Mouse (Mus musculus): Measurements from ENCODE around the gene Vps33b. TPM values are rescaled to one million over a fixed set of nuclear protein-coding genes. Genes with fewer than 3 reads are reported as not detected.

Gene Vps33b
- polyA plus RNA-seq, 1 experiment from 2014 or later = 21.9 TPM

DNA sequence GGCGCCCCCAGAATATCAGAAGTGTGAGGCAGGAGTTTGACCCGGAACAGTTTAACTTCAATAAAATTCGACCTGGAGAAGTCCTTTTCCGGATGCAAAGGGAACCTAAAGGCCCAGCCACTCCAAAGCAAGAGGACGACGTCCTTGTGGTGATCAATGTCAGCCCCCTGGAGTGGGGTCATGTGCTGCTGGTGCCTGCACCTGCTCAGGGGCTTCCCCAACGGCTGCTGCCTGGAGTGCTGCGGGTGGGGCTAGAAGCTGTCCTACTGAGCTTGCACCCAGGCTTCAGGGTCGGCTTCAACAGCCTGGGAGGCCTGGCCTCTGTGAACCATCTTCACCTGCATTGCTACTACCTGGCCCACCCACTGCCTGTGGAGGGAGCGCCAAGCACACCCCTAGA, 30.9 kb upstream of the Vps33b start:
- Histone ChIP-seq H3K4me2 (ENCODE audit: low read length) (no peak overlapping the region), H3K4me1 (ENCODE audit: control insufficient read depth, insufficient read depth, low read length) (peaks cover 7% of the 10 kb centered on the region; the same call in 1 of the 2 replicates), H3K4me3 (replicated peaks; ENCODE audit: low read depth, low read length) (no peak overlapping the region), H3K27ac (replicated peaks; ENCODE audit: low read depth, low read length) (no peak overlapping the region), H3K9me3 (ENCODE audit: control insufficient read depth, low read length) (no peaks in the 10 kb centered on the region), H3K9ac (replicated peaks; ENCODE audit: low read length) (no peak overlapping the region), H3K27me3 (ENCODE audit: control insufficient read depth, insufficient read depth, low read length) (no peaks in the 10 kb centered on the region), H3K36me3 (ENCODE audit: control insufficient read depth, insufficient read depth, low read length) (peaks cover 19% of the 10 kb centered on the region)
- no peak for DNase-seq
- ATAC-seq (ENCODE audit: low FRiP score, low TSS enrichment) = no peak
- WGBS = 91% methylated on average over 10 of the region's 10 CpGs

DNA sequence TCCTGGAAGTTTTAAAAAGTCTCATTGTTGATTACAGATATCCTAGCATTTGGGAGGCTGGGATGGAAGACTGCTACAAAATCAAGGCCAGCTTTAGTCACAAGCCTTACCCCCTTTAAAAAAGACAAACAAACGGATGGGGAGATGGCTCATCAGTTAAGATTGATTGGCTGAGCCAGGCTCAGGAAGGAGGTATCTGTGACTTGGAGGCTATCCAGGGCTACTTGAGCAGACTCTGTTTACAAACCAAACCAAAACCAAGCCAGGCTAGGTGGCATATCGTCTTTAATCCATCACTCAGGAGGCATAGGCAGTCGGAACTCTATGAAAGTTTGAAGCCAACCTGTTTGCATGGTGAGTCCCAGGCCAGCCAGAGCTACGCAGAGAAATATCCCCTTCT, 27.8 kb upstream of the Vps33b start:
- H3K27me3 ChIP-seq (ENCODE audit: control insufficient read depth, insufficient read depth, low read length) = no peaks in the 10 kb centered on the region
- H3K4me3 ChIP-seq (replicated peaks; ENCODE audit: low read depth, low read length) = no peak overlapping the region
- H3K9me3 ChIP-seq (ENCODE audit: control insufficient read depth, low read length) = no peaks in the 10 kb centered on the region
- ATAC-seq (ENCODE audit: low FRiP score, low TSS enrichment) = no peak
- no peak overlapping the region for H3K9ac ChIP-seq (replicated peaks; ENCODE audit: low read length)
- H3K27ac ChIP-seq (replicated peaks; ENCODE audit: low read depth, low read length) = no peak overlapping the region
- H3K4me2 ChIP-seq (ENCODE audit: low read length) = no peak overlapping the region
- DNase-seq = no peak
- peaks cover 19% of the 10 kb centered on the region for H3K36me3 ChIP-seq (ENCODE audit: control insufficient read depth, insufficient read depth, low read length)
- WGBS = 93% methylated on average over 4 of the region's 4 CpGs
- H3K4me1 ChIP-seq (ENCODE audit: control insufficient read depth, insufficient read depth, low read length) = no peaks in the 10 kb centered on the region

DNA sequence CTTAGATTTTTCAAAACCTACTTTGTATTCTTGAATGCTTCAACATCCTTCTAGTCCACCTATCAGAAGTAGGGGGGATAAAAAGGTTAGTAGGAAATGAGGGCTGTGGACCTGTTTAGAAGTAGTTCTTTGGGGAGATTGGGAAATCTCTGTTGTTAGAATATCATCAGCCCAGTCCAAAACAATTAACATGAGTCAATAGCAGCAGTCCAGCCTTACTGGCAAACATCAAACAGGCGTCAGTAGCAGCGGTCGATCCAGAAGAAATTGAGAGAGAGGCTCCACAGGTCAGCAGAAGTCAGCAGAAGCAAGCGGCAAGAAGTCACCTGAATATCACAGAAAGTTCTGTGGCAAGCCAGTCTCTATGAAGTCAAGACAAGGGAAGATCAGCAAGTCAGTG, 24.6 kb upstream of the Vps33b start:
- no peak for DNase-seq
- no peaks in the 10 kb centered on the region for H3K27me3 ChIP-seq (ENCODE audit: control insufficient read depth, insufficient read depth, low read length)
- no peak overlapping the region for H3K27ac ChIP-seq (replicated peaks; ENCODE audit: low read depth, low read length)
- H3K9ac ChIP-seq (replicated peaks; ENCODE audit: low read length) = no peak overlapping the region
- no peak for ATAC-seq (ENCODE audit: low FRiP score, low TSS enrichment)
- H3K36me3 ChIP-seq (ENCODE audit: control insufficient read depth, insufficient read depth, low read length) = 0 out of 2 replicates have a peak, but pooled peaks cover 4% of the 10 kb centered on the region
- no peaks in the 10 kb centered on the region for H3K4me1 ChIP-seq (ENCODE audit: control insufficient read depth, insufficient read depth, low read length)
- no peak overlapping the region for H3K4me3 ChIP-seq (replicated peaks; ENCODE audit: low read depth, low read length)
- WGBS = 96% methylated on average over 4 of the region's 4 CpGs
- H3K4me2 ChIP-seq (ENCODE audit: low read length) = no peak overlapping the region
- no peaks in the 10 kb centered on the region for H3K9me3 ChIP-seq (ENCODE audit: control insufficient read depth, low read length)

DNA sequence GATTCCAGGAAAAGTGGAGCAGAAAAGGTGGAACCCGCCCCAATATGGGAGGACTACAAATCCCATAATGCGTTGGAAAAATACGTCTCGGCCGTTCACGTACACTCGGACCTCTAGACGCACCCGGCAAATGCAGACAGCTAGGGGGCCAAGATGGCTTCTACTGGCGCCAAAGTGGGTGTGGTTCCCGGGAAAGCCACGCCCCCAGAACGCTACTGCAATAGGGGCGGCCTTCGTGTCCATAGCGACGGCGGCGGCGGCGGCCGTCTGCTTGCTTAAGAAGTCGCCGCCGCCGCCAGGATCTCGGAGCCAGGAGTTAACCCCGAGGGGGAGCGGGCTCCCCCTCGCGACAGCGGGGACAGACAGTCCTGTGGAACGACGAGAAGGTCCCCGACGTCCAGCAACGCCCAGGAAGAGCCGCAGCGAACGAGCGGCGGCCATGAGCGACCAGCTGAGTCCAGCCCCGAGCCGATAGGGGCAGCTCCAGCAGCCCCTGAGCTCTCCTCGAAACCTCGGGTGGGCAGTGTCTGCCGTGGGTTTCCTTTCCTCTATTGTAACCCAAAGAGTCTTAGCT, 23.2 kb upstream of the Vps33b start, which contains the start of gene Ttll13:
Gene Ttll13, plus strand, starts transcription at position 229 of the 574 bp plus-strand sequence.
- Histone ChIP-seq H3K36me3 (ENCODE audit: control insufficient read depth, insufficient read depth, low read length) (0 out of 2 replicates have a peak, but pooled peaks cover 1% of the 10 kb centered on the region), H3K4me3 (replicated peaks; ENCODE audit: low read depth, low read length) (peak within 1 kb of the TSS; percentile 55), H3K27ac (replicated peaks; ENCODE audit: low read depth, low read length) (peak within 1 kb of the TSS; percentile 90), H3K4me1 (ENCODE audit: control insufficient read depth, insufficient read depth, low read length) (no peaks in the 10 kb centered on the region), H3K4me2 (ENCODE audit: low read length) (peak within 1 kb of the TSS; percentile 60), H3K27me3 (ENCODE audit: control insufficient read depth, insufficient read depth, low read length) (no peaks in the 10 kb centered on the region), H3K9me3 (ENCODE audit: control insufficient read depth, low read length) (no peaks in the 10 kb centered on the region), H3K9ac (replicated peaks; ENCODE audit: low read length) (peak within 1 kb of the TSS; percentile 72)
- WGBS = under 1% methylated on average over 48 of the region's 48 CpGs
- peak; percentile 99 for DNase-seq
- ATAC-seq (ENCODE audit: low FRiP score, low TSS enrichment) = peak; percentile 99

DNA sequence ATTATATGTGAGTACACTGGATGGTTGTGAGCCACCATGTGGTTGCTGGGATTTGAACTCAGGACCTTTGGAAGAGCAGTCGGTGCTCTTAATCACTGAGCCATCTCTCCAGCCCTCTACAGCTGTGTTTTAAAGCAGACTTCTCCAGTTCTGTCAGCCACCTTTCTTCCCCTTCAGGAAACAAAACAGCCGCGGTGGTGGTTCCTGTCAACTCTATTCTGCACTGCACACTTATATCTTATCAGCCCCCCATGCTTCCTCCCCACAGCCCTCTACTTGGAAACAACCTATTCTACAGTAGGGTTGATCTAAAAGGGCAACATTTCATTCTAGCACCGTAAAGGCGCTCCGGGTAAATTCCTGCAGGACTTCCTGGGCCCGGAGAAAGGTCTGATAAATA, 22.6 kb upstream of the Vps33b start:
- peak overlapping the region; percentile 90 for H3K27ac ChIP-seq (replicated peaks; ENCODE audit: low read depth, low read length)
- no peaks in the 10 kb centered on the region for H3K36me3 ChIP-seq (ENCODE audit: control insufficient read depth, insufficient read depth, low read length)
- no peak for DNase-seq
- no peaks in the 10 kb centered on the region for H3K27me3 ChIP-seq (ENCODE audit: control insufficient read depth, insufficient read depth, low read length)
- H3K4me1 ChIP-seq (ENCODE audit: control insufficient read depth, insufficient read depth, low read length) = no peaks in the 10 kb centered on the region
- peak overlapping the region; percentile 1; the same call in 1 of the 2 replicates for H3K9ac ChIP-seq (replicated peaks; ENCODE audit: low read length)
- H3K4me3 ChIP-seq (replicated peaks; ENCODE audit: low read depth, low read length) = peak overlapping the region; percentile 55
- ATAC-seq (ENCODE audit: low FRiP score, low TSS enrichment) = no peak
- 71% methylated on average over 7 of the region's 7 CpGs for WGBS
- no peaks in the 10 kb centered on the region for H3K9me3 ChIP-seq (ENCODE audit: control insufficient read depth, low read length)
- H3K4me2 ChIP-seq (ENCODE audit: low read length) = peak overlapping the region; percentile 60

DNA sequence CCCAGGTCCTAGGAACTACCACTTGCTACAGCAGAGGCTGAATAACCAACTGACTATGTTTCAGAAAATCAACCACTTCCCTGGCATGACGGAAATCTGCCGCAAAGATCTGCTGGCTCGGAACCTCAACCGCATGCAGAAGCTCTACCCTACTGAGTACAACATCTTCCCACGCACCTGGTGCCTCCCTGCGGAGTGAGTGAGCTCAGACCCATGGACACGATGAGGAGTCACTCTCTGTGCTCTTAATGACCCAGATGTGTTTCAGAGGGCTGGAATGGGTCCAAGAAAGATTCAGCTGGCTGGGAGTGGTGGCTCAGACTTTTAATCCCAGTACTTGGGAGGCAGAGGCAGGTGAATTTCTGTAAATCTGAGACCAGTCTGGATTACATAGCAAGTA, 17.0 kb upstream of the Vps33b start:
- Histone ChIP-seq H3K27ac (replicated peaks; ENCODE audit: low read depth, low read length) (no peak overlapping the region), H3K9ac (replicated peaks; ENCODE audit: low read length) (no peak overlapping the region), H3K9me3 (ENCODE audit: control insufficient read depth, low read length) (no peaks in the 10 kb centered on the region), H3K4me3 (replicated peaks; ENCODE audit: low read depth, low read length) (no peak overlapping the region), H3K4me1 (ENCODE audit: control insufficient read depth, insufficient read depth, low read length) (no peaks in the 10 kb centered on the region), H3K4me2 (ENCODE audit: low read length) (no peak overlapping the region), H3K27me3 (ENCODE audit: control insufficient read depth, insufficient read depth, low read length) (peaks cover 7% of the 10 kb centered on the region; the same call in 1 of the 2 replicates), H3K36me3 (ENCODE audit: control insufficient read depth, insufficient read depth, low read length) (no peaks in the 10 kb centered on the region)
- no peak for ATAC-seq (ENCODE audit: low FRiP score, low TSS enrichment)
- 83% methylated on average over 7 of the region's 7 CpGs for WGBS
- DNase-seq = no peak

DNA sequence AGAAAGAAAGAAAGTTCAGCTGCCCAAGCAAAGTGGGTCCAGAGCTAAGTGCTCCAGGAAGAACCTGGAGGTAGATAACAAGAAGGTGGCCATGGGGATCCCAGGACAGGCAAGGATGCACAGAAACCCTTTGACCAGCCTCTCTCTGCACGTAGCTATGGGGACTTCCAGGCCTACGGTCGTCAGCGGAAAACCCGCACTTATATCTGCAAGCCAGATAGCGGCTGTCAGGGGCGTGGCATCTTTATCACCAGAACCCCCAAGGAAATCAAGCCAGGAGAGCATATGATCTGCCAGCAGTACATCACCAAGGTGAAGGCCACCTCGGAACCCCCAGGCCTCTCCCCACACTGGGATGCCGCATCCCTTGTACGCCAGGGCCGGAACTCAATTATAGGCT, 16.6 kb upstream of the Vps33b start:
- no peak for DNase-seq
- ATAC-seq (ENCODE audit: low FRiP score, low TSS enrichment) = no peak
- no peak overlapping the region for H3K4me2 ChIP-seq (ENCODE audit: low read length)
- no peaks in the 10 kb centered on the region for H3K4me1 ChIP-seq (ENCODE audit: control insufficient read depth, insufficient read depth, low read length)
- H3K36me3 ChIP-seq (ENCODE audit: control insufficient read depth, insufficient read depth, low read length) = no peaks in the 10 kb centered on the region
- H3K9ac ChIP-seq (replicated peaks; ENCODE audit: low read length) = no peak overlapping the region
- no peak overlapping the region for H3K27ac ChIP-seq (replicated peaks; ENCODE audit: low read depth, low read length)
- peaks cover 8% of the 10 kb centered on the region; the same call in 1 of the 2 replicates for H3K27me3 ChIP-seq (ENCODE audit: control insufficient read depth, insufficient read depth, low read length)
- 88% methylated on average over 11 of the region's 11 CpGs for WGBS
- no peak overlapping the region for H3K4me3 ChIP-seq (replicated peaks; ENCODE audit: low read depth, low read length)
- no peaks in the 10 kb centered on the region for H3K9me3 ChIP-seq (ENCODE audit: control insufficient read depth, low read length)

DNA sequence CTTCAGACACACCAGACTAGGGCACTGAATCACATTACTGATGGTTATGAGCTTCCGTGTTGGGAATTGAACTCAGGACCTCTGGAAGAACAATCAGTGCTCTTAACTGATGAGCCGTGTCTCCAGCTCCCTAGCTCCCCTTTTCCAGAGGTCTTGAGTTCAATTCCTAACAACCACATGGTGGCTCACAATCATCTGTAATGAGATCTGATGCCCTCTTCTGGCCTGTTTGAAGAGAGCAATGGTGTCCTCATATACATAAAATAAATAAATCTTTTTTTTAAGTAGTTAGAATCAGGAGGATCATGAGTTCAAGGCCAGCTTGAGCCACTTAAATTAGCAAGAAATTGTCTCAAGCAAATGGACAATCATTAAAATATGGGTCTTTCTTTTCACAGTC, 13.5 kb upstream of the Vps33b start:
- 0 out of 2 replicates have a peak, but pooled peaks cover 4% of the 10 kb centered on the region for H3K4me1 ChIP-seq (ENCODE audit: control insufficient read depth, insufficient read depth, low read length)
- H3K9ac ChIP-seq (replicated peaks; ENCODE audit: low read length) = no peak overlapping the region
- peaks cover 24% of the 10 kb centered on the region; the same call in 1 of the 2 replicates for H3K27me3 ChIP-seq (ENCODE audit: control insufficient read depth, insufficient read depth, low read length)
- DNase-seq = no peak
- H3K4me3 ChIP-seq (replicated peaks; ENCODE audit: low read depth, low read length) = no peak overlapping the region
- no peak for ATAC-seq (ENCODE audit: low FRiP score, low TSS enrichment)
- no peaks in the 10 kb centered on the region for H3K9me3 ChIP-seq (ENCODE audit: control insufficient read depth, low read length)
- H3K36me3 ChIP-seq (ENCODE audit: control insufficient read depth, insufficient read depth, low read length) = no peaks in the 10 kb centered on the region
- WGBS = 87% methylated on average over 2 of the region's 2 CpGs
- H3K27ac ChIP-seq (replicated peaks; ENCODE audit: low read depth, low read length) = no peak overlapping the region
- no peak overlapping the region for H3K4me2 ChIP-seq (ENCODE audit: low read length)

DNA sequence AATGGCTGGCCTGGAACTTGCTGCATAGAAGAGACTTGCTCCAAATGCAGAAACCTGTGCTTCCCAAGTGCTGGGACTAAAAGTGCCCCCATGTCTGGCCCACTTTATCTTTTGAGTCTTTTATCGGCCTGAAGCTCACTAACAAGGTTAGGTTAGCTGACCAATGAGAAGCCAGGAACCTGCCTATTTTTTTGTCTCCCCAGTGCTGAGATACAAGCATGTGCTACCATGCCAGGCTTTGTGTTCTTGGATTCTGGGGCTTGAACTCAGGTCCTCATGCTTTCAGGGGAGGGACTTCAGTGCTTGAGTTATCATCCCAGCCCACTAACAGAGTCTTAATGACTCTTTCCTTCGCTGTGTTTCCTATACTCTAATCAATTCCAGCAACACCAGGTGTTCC, 11.7 kb upstream of the Vps33b start:
- Histone ChIP-seq H3K9ac (replicated peaks; ENCODE audit: low read length) (no peak overlapping the region), H3K27me3 (ENCODE audit: control insufficient read depth, insufficient read depth, low read length) (peaks cover 24% of the 10 kb centered on the region; the same call in 1 of the 2 replicates), H3K4me2 (ENCODE audit: low read length) (no peak overlapping the region), H3K36me3 (ENCODE audit: control insufficient read depth, insufficient read depth, low read length) (no peaks in the 10 kb centered on the region), H3K4me3 (replicated peaks; ENCODE audit: low read depth, low read length) (no peak overlapping the region), H3K9me3 (ENCODE audit: control insufficient read depth, low read length) (no peaks in the 10 kb centered on the region), H3K4me1 (ENCODE audit: control insufficient read depth, insufficient read depth, low read length) (peaks cover 11% of the 10 kb centered on the region), H3K27ac (replicated peaks; ENCODE audit: low read depth, low read length) (no peak overlapping the region)
- WGBS = 71% methylated on average over 2 of the region's 2 CpGs
- ATAC-seq (ENCODE audit: low FRiP score, low TSS enrichment) (no peak), DNase-seq (no peak)

Measured in midbrain, embryonic 14.5 days (tissue).